Mouse (Mus musculus) gastrocnemius, postnatal 4 days (tissue): ENCODE results near the gene Macrod2. TPM values are rescaled to one million over a fixed set of nuclear protein-coding genes. Genes with fewer than 3 reads are reported as not detected.

ENCODE experiments used
- DNase-seq, 2 experiments: peaks; one replicate each; pipeline ENCODE4 v3.0.0; 2021 to 2022; ENCODE audit warnings: low spot score in 2 of 2, mixed read lengths in 2 of 2
- total RNA-seq, 2 experiments: library from RNA; stranded (reverse); gene quantifications; 2 replicates each; pipeline ENCODE4 v1.2.3; 2021

Gene Macrod2
- total RNA-seq, 2 experiments from 2014 or later: 17.3 to 17.4 TPM

DNA sequence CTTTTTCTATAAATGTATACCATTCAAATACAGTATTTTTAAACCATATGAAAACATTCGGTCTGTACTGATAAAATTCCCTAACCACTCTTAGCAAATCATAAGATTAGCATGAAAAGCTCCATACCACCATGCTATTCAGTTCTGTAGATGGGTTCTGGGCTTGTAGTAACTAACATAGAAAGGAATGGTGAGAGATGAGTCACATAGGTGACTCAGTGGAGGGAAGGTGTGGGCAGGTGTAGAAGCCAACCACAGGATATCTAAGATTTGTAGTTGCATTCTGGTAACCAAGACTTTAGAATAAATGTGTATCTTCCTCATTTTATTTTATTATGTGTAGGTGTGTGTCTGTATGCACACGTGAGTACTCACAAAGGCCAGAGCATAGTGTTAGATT, 166.3 kb downstream of the Macrod2 start:
- no peak for DNase-seq

DNA sequence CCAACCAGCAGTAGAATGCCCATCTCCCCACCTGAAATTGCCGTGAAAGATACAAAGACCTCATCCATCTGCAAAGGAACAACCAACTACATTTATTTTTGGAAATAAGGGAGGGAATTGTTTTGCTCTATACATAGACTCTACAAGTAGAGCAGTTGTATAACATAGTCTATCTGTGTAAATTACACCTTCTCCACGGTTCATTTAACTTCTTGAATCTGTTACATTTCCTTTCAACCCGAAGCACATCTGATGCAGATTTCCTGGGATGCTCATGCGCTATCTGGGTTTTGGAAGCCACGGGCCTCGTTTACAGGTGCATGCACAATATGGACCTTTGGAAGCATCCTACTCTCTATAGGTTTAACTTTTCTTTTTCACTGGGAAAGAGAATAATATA, 175.8 kb downstream of the Macrod2 start:
- DNase-seq: no peak

DNA sequence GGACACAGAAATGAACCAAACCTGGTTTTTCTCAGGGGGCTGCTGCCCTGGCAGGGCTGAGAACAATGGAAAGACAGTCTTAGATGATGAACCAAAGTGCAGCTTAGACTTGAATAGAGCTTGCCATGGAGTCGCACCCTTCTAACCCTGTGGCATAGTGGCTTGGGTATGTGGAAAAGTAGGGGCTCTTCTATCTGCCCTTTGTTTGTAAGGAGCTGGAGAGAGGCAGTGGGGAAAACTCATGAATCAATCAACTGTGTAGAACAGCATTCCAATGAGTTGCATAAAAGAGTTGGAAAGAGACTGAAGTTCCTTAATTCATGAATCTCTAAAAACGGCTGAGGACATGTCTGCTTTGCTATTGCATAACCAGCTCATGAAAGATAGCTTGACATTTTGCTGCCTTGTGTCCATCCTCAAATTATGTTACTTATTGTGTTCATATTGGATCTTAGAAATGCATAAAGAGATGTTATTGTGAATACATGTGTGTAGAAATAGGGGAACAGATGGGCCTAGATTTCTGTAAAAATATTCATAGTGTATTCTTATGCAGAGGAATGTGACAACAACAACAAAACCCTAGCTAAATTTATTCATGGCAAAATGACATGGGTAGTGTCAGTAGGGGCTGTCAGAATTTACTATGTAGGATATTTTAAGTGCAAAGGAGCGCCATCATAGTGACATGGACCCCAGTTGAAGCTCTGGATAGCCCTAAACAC, 197.6 kb downstream of the Macrod2 start:
- no peak for DNase-seq

DNA sequence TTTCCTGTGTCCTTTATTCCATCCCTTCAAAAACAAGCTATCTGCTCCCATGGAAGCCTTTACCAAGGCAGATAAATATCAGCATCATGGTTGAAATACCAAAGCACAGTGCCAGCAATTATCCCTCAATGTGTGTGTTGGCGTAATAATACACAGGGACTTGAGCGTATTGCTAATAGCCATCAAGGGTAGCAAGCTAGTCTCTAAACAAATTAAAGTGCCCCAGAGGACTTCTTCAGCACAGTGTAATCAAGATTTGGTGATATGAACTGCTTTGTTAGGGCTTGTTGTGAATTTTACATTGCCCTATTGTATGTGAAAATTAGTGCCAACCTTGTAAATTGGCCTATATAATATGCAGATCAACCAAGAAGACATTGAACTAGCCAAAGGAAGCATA, 201.8 kb downstream of the Macrod2 start:
- DNase-seq: no peak

DNA sequence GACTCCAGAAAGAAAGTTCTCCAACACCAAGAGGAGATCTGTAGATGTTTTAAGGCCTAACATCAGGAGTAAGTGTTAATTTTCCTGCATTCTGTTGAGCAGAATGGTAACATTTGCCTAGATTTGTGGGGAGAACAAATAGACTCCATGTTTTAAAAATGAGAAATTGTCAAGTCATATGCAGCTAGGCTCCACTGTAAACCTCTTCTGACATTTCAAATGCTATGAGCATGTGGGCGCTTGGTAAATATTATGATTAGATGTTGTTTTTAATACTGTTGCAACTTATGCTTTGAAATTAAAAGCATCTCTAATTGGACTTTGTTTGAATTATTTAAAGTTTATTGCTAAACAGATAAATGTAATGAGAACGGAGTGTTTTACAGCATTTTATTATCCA, 220.3 kb downstream of the Macrod2 start:
- no peak for DNase-seq

DNA sequence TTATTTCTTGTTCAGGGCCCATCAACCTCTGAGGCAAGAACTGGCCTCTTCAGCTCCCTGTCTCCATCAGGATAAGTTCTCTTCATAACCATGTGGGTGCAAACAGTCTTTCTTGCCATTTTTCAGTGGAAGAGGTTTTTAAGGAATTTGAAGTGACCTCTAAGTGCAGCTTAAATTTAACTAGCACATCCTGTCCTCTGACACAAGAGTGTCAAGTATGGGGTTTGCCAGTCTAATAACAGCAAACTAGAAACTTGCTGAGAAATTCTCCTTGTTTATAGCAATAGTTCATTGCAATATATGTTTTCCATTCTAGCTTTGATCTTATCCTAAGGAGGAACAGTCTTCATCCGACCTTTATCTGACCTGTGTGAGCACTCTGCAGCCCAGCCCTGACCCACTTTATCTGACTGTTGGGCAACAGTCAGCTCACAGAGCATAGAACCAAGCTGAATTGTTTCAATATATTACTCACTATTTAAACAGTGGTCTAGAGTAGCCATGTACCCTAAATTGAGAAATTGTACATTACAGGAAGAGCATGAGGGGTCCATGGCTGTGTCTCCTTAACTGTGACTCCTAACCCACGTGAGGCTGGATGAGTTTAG, 226.7 kb downstream of the Macrod2 start:
- no peak for DNase-seq

DNA sequence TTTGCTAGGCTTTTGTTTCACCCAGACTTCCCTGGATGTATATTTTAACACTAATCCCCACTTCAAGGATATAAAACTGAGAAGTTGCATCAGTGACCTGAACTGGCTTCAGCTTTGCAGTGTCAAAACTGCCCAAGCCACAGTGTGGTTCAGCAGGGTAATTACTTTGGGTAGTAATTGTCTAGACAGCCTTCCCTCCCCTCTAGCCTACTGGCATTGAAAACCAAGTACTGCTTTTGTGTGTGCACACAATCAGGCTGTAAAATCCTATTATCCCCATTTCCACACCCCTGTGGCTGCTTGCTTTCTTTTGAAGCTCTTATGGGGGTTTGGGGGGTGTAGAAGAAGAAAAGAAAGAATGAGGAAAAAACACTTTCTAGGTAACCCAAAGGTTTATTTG, 258.4 kb downstream of the Macrod2 start:
- no peak for DNase-seq

DNA sequence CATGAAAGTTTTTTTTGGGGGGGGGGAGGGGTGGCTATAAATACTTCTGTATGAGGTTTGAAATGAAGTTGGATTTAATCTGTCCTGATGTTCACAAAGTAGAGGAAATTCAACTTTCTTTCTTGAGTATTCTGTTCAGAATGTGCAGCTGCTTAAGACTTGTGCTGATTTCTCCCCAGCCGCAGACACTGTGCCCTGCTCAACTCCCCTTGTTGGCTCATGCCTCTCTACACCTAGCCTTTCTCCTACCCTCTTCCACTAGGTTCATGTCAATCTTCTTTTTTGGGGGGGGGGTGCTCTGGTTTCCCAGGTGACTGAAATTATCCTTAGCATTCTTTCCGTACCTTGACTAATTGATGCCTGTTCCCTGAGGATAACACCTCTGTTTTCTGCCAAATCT, 258.9 kb downstream of the Macrod2 start:
- DNase-seq: no peak

DNA sequence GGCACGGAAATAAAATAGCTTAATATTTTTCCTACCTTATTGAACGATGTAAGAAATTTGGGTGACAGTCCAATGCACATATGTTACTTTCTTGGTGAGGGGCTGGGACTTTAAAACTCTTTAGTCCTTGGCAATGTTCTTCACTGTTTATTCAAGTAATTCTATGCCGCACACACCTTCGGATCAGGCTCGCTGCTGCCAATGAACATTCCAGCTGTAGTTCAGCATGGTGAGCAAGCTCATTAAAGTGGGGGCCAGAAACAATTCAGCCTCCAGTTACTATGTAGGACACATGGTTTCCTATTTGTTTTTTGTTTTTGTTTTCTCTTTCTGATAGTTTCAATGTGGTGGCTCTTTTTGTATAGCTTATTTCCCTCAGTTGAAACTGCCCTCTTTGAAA, 267.6 kb downstream of the Macrod2 start:
- no peak for DNase-seq

DNA sequence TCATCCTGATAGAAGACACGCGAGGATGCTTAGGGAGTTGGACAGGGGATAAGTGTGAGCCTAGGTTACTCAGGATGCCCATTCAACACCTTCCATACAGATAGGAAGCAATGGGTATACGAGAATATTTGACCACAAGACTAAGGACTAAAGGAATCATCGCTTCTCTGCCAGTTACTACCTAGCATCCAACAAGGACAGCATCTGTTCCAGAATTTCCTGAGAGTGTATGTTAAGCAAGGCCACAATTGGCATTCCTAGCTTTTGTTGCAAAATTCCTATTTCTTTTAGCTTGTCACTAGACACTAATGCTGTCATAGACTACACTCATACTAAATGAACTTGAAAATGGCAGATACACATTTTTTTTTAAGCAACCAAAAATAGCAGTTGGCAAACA, 269.3 kb downstream of the Macrod2 start:
- no peak for DNase-seq

DNA sequence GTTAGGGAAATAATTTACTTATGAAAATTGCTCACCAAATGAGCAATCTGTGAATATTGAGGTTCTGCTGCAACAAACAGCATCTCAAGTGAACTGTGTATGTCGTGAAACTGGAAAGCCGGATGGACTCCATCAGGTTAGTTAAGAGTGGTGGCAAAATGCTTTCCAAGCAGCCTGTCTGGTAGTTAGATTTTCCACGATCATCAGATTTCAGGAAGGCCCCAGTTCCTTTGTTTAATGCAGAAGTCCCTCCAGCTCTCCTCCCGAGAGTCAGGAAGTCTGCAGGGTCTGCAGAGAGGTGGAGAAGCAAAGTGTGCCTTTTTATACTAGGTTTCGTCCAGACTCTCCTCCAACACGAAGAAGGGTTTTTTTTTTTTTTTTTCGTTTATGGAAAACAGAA, 271.7 kb downstream of the Macrod2 start:
- DNase-seq: no peak

DNA sequence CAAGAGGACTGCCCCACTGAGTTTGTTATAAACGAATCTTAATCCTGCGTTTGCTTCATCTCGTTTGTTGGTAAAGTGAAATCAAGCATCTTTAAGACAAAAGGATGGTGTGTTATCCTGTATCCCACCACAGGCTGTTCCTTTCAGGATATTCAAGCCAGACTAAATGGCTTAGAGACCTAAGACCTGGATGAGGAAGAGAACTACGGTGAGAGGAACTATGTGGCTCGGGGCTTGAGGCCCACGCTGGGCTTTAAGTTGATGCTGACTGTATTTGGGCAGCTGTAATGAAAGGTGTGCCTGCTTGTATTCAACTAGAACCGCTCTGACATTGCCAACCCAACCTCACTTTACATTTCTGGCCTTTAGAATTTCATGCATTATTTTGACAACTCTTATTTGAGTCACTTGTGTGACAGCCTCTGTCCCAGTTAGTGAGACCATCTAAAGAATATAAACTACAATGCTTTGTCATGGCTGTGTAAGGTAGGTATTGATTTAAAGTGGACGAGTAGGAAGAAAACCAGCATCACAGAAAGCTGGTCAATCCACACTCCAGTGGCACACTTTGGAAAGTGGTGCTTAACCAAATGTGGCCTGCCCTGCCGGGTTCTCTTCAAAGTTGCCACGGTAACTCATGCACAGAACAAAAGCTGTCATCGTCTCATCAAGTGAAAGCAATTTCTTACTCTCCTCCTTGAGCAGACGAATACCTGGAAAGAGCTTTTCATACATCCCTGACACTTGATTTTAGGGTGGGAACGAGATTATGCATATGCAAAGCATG, 272.3 kb downstream of the Macrod2 start:
- no peak for DNase-seq

DNA sequence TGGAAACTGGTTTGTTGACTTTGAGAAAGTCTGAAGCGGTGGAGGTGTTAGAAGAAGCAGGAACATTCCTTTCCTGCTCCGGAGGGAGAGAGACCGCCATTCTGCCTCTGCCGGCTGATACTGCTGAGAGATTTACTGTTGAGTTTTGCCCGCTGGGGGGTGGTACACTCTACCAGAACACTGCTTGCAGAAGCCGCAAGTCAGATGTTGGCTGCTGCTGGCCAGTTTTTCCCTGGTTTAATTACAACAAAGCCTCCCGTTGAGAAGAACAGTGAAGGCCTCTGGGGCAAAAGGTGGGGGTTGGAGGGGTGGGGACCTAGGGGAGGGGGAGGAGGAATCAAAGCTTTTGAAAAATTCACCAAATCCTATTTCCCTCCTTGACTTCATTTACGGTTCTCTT, 273.2 kb downstream of the Macrod2 start:
- DNase-seq: peak; percentile 36 to 62

DNA sequence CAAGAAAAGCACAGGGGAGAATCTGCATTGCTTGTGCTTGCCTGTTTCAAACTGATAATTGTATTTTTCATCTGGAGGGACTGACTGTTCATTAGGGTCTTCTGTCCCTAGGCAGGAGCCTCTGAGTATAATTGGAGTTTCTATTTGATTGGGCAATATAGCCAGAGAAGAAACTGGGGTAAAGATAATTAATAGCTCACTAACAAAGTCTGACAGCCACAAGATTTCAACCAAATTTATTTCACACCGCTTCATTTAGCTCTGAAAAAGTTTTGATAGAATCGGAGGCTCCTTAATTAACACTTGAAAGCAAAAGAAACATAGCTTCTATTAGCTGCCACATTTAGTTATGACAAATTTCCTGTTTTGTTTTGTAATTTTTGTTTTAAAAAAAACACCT, 274.0 kb downstream of the Macrod2 start:
- no peak for DNase-seq

DNA sequence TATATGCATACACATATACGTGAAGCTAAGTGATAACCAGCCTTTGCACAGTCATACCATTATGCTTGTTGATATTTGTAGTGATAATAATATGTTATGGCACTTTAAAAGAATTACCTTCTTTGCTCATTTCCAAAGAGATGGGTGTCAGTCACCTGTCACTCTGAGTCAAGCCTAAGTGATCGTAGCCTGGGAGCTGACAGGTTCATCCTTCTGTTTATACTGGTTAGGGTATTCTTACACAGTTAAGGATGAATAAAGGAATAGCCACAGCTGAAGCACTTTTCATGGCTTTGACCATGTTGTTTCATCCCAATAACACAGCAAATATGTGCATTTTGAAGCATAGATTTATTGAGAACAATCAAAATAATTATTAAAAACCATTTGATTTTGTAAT, 274.7 kb downstream of the Macrod2 start:
- no peak for DNase-seq

DNA sequence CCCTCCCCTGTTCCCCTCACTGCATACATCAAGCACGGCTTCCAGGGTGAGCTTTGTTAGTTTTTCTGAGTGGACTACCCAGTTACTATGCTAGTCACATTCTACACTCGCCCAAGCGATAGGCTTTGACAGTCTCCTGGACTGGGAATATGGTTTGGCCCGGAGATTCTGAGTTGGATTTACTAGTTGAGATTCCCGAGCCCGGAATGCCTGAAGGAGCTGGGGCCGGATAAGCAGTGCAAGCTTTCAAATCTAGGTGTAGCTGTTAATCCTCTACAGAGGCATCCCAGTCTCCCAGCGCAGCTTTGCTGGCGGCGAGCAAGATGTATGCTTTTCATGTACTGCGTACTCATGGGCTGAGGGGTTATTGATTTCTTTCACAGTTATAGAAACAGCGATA, 275.3 kb downstream of the Macrod2 start:
- peak; percentile 18 to 31 for DNase-seq

DNA sequence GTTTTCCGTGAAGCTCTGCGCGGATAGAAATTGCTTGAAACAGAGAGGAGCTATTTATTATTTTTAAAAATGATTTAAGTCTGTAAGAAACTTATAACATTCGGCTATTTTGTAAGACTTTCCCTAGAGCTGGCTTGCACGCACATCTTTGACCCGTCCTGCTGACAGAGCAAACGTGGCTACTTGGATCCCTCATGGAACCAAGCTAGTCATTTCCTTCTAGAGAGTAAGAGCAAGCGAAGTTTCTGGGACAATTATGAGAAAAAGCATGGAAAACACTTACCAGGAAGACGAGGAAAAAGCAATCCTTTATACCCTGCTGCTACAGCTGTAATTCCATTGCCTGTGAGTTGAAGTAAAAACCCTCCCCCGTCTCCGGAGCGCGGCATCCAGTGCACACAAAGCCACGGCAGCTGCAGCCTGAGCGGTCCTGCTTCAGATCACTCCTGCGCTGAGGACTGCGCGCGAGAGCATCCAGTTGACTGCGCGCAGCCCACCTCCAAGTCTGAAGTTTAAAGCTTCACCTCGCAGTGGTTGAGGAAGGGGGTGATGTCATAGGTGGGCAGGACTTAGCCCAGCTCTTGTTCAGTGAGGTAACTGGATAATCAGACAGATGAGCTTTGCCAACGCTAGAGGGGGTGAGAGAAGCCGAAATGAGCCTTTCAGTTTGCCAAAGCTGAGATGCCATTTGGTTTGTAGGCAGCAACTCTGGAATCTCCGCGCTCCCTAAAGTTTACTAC, 276.0 kb downstream of the Macrod2 start, which contains the start of gene Flrt3:
TSS of gene Flrt3 (minus strand) at position 507 of the 740 bp plus-strand sequence.
- DNase-seq: peak; percentile 34 to 78

DNA sequence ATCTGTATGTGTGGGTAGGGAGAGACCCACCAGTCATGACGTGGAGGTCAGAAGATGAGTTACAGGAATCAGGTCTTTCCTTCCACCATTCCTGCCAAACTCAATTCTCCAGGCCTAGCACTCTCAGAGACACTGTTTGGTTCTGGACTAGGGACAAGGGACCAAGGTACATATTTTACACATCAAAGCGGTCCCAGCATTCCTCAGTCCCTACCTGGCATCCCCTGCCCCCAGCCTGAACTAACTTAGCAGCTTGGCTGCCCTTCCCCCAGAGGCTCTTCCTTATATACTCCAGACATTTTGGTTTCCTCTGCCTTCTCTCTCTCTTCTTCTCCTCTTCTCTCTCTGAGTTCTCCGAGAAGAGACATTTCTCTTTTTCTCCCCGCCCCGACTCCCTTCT, 278.4 kb downstream of the Macrod2 start:
- no peak for DNase-seq

DNA sequence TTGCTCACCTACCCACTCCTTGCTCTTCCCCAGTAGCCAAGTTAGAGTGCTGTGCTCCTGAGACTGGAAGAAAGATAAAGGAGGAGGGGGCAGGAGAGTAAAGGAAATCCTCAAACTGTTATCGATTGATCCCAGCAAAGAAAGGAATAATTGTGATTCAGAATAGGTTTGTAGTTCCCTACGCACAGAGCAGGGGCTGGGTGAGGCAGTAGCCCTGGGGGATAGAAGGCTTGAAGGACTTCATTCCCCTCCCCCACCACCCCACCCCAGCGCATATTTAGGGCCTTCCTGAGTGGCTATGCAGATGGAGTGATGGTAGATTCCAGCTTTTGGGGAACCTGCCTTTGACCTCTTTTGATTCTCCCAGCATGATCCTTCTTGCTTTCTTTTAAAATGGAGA, 281.6 kb downstream of the Macrod2 start:
- DNase-seq: no peak

DNA sequence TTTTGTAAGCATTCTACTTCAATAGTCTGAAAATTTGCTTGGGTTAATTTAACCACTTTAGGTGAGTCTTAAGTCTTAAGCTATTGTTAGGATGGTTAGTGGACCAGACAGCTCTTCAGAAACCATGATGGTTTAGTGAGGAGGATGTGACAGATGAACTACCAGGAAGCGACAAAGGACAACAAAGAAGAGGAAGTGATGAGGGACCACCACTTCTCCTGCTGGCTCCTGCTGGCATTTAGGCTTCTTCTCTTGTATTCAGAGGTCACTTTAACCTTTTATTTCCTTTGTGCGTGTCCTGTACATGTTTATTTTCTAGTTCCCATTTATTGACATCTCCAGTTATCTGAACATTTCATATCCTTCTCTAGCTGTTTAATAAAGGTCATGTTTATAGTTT, 295.8 kb downstream of the Macrod2 start:
- no peak for DNase-seq

DNA sequence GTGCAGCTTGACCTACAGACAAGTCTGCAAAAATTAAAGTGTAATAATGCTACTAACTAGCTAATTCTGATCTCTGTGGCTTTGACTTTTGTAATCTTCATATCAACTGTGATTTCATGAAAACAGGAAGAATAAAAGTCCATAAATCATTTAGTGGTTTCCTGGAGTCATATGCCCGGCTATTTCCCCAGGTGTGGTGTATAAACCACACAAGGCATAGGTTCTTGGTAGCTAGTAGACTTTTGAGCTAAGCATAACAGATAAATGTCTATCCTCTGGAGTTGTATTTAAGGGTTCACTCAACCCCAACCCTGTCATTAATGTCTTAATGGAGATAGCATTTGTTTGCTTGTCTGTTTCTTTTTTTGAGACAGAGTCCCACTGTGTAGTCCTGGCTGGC, 296.3 kb downstream of the Macrod2 start:
- DNase-seq: no peak

DNA sequence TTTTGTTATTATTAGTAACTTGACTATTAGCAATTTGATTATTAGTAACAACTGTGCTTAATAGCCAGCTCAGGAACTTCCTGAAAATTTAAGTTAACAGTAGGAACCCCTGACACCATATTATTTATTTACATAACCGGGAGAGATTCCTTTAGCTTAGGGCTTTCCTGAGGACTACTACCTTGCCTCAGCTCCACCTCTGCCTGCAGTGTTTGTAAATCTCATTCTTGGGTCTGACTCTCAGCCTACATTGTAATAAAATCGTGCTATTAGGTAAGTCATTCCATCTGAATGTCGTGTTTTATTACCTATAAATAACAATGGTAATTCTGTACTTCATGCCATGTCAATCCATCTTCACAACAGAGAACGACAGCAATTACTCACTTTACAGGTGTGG, 297.4 kb downstream of the Macrod2 start:
- DNase-seq: no peak
